Mouse (Mus musculus): Measurements from ENCODE around the gene Igf2r.

Gene Igf2r

GRCm38 (mm10) chr17:12782861-12783847, 13.7 kb upstream of the Igf2r start:
- DNase-seq (ENCODE audit: low read depth, low spot score) = no peak

- DNase-seq (ENCODE audit: low read depth, low spot score) = no peak
Observed at GRCm38 (mm10) chr17:12781101-12781500, 11.6 kb upstream of the Igf2r start.

- no peak for DNase-seq (ENCODE audit: low read depth, low spot score)
Observed at GRCm38 (mm10) chr17:12780125-12780524, 10.7 kb upstream of the Igf2r start.

GRCm38 (mm10) chr17:12779442-12779841, 10.0 kb upstream of the Igf2r start:
- DNase-seq (ENCODE audit: low read depth, low spot score) = no peak

GRCm38 (mm10) chr17:12773956-12774355, 4.5 kb upstream of the Igf2r start:
- no peak for DNase-seq (ENCODE audit: low read depth, low spot score)

- DNase-seq (ENCODE audit: low read depth, low spot score) = no peak
Observed at GRCm38 (mm10) chr17:12770500-12770899, 1.0 kb upstream of the Igf2r start.

GRCm38 (mm10) chr17:12768415-12769379, 767 bp downstream of the Igf2r start:
- no peak for DNase-seq (ENCODE audit: low read depth, low spot score)

GRCm38 (mm10) chr17:12767294-12767852, 2.1 kb downstream of the Igf2r start:
- no peak for DNase-seq (ENCODE audit: low read depth, low spot score)

GRCm38 (mm10) chr17:12763412-12763811, 6.1 kb downstream of the Igf2r start:
- no peak for DNase-seq (ENCODE audit: low read depth, low spot score)

- DNase-seq (ENCODE audit: low read depth, low spot score) = no peak
Observed at GRCm38 (mm10) chr17:12760355-12761146, 8.9 kb downstream of the Igf2r start.

- no peak for DNase-seq (ENCODE audit: low read depth, low spot score)
Observed at GRCm38 (mm10) chr17:12759646-12760074, 9.8 kb downstream of the Igf2r start.

- DNase-seq (ENCODE audit: low read depth, low spot score) = no peak
Observed at GRCm38 (mm10) chr17:12758701-12759455, 10.6 kb downstream of the Igf2r start.

- no peak for DNase-seq (ENCODE audit: low read depth, low spot score)
Observed at GRCm38 (mm10) chr17:12757990-12758389, 11.5 kb downstream of the Igf2r start.

GRCm38 (mm10) chr17:12757161-12757560, 12.3 kb downstream of the Igf2r start:
- DNase-seq (ENCODE audit: low read depth, low spot score) = no peak

- DNase-seq (ENCODE audit: low read depth, low spot score) = no peak
Observed at GRCm38 (mm10) chr17:12755951-12756350, 13.5 kb downstream of the Igf2r start.

- no peak for DNase-seq (ENCODE audit: low read depth, low spot score)
Observed at GRCm38 (mm10) chr17:12755146-12755545, 14.3 kb downstream of the Igf2r start.

- DNase-seq (ENCODE audit: low read depth, low spot score) = no peak
Observed at GRCm38 (mm10) chr17:12754243-12755007, 15.0 kb downstream of the Igf2r start.

- DNase-seq (ENCODE audit: low read depth, low spot score) = no peak
Observed at GRCm38 (mm10) chr17:12753050-12753449, 16.4 kb downstream of the Igf2r start.

- no peak for DNase-seq (ENCODE audit: low read depth, low spot score)
Observed at GRCm38 (mm10) chr17:12751641-12752040, 17.8 kb downstream of the Igf2r start.
